Comparison of ENCODE assay signal across 24 mouse cellular contexts in the genomic region with DNA sequence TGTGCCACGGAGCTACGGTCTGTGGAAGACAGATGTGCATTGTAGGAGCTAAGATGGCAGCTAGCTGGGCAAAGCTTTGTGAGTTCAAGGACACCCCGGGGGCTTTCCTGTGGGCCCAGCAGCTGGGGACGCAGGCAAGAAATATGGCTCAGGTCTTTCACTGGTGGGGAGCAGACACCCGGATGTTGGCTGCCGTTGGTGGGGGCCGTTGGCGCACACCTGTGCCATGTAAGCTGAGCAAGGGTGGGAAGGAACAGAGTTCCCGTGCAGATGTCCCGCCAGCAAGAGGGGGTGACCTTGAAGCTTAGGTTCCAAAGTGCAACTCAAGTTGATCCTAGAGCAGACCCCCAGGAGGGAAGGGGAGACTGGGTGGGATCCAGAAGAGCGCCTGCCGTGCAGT. TPM values are rescaled to one million over a fixed set of nuclear protein-coding genes. Genes with fewer than 3 reads are reported as not detected.
DNase-seq lines count a peak whose midpoint lies in the region; ATAC-seq and TF ChIP-seq lines count a peak whose summit lies in the region.
"Had no signal": no experiment of that assay in that cellular context is flagged by ENCODE, and none has a peak within 500 bp of the region (broad histone marks: within the 10 kb centered on the region; RNA-seq: fewer than 3 reads in every experiment).

No protein-coding gene starts in this region.

- H3K27ac ChIP-seq in ES-Bruce4 (ENCODE audit: insufficient read depth, low read length), result no peak overlapping the region
- H3K27ac ChIP-seq: forebrain, embryonic 13.5 days; kidney, embryonic 15.5 days; limb, embryonic 13.5 days; lung, embryonic 15.5 days; macrophage; neural tube, embryonic 12.5 days had no signal

- peaks cover 8% of the 10 kb centered on the region for H3K4me1 ChIP-seq in ES-Bruce4 (ENCODE audit: control insufficient read depth, insufficient read depth, low read length)
- H3K4me1 ChIP-seq: forebrain, embryonic 13.5 days; neural tube, embryonic 12.5 days had no signal

- 0 out of 2 replicates have a peak overlapping the region, but pooled peaks have one; percentile 11 for H3K4me3 ChIP-seq in ES-Bruce4 (ENCODE audit: low read depth, low read length)
- H3K4me3 ChIP-seq: forebrain, embryonic 13.5 days; kidney, embryonic 15.5 days; limb, embryonic 13.5 days; lung, embryonic 15.5 days; neural tube, embryonic 12.5 days had no signal

- no peak for TF ChIP-seq POLR2A in ES-Bruce4 (IDR thresholded peaks at IDR 0.05; ENCODE audit: insufficient read depth, low read length)

- no peak for ATAC-seq in megakaryocyte, adult 5-6 weeks (ENCODE audit: poor library complexity, severe bottlenecking)
- ATAC-seq: forebrain, embryonic 13.5 days; hindbrain, embryonic 16.5 days; midbrain, embryonic 16.5 days had no signal

- H3K9ac ChIP-seq in ES-Bruce4 (ENCODE audit: low read depth, poor library complexity, severe bottlenecking), result no peak overlapping the region
- H3K9ac ChIP-seq: forebrain, embryonic 13.5 days; kidney, embryonic 15.5 days; limb, embryonic 13.5 days; lung, embryonic 15.5 days; neural tube, embryonic 12.5 days had no signal

- no peaks in the 10 kb centered on the region for H3K36me3 ChIP-seq in ES-Bruce4 (ENCODE audit: control insufficient read depth, insufficient read depth, low read length, poor library complexity, severe bottlenecking)
- H3K36me3 ChIP-seq: kidney, embryonic 15.5 days; limb, embryonic 13.5 days; lung, embryonic 15.5 days; neural tube, embryonic 12.5 days had no signal

- H3K9me3 ChIP-seq in ES-Bruce4 (replicated peaks; ENCODE audit: control insufficient read depth, insufficient read depth, low read length, poor library complexity, severe bottlenecking), result no peaks in the 10 kb centered on the region
- H3K9me3 ChIP-seq: forebrain, embryonic 13.5 days; kidney, embryonic 15.5 days; limb, embryonic 13.5 days; lung, embryonic 15.5 days; neural tube, embryonic 12.5 days had no signal

- no peaks in the 10 kb centered on the region for H3K27me3 ChIP-seq in ES-Bruce4 (ENCODE audit: control insufficient read depth, insufficient read depth, low read length, poor library complexity, severe bottlenecking)
- H3K27me3 ChIP-seq: CH12.LX; forebrain, embryonic 13.5 days; kidney, embryonic 15.5 days; limb, embryonic 13.5 days; lung, embryonic 15.5 days; neural tube, embryonic 12.5 days had no signal

- DNase-seq in R1 (ENCODE audit: low read depth, low spot score), result peak; percentile 50
- DNase-seq in thymus, postnatal 0 days (ENCODE audit: low spot score), result peak; percentile 92
- DNase-seq in thymus, postnatal 4 days, result peak; percentile 87
- no peak for DNase-seq in lung, postnatal 36 days
- no peak for DNase-seq in lung, postnatal 14 days
- DNase-seq: adrenal gland, adult 8-10 months; cerebellum, adult 2 months; cerebellum, postnatal 14 days; gastrocnemius, postnatal 10 days; heart, postnatal 14 days; kidney, adult 18-20 months; kidney, postnatal 4 days; spleen, adult 18-20 months had no signal

- TF ChIP-seq EP300 in ES-Bruce4 (IDR thresholded peaks at IDR 0.05; ENCODE audit: insufficient read depth, low read depth, low read length), result no peak

- TF ChIP-seq CTCF in ES-Bruce4 (IDR thresholded peaks at IDR 0.05; ENCODE audit: low read depth, low read length), result no peak

RNA-seq across cellular contexts. Expression of gene Vdac1, which starts 21.1 kb away (rescaled TPM):
- polyA plus RNA-seq in ES-Bruce4 (2011; ENCODE audit: insufficient read depth, insufficient read length, low read depth, missing spikeins), result 478 and 491 TPM in 2 replicates
- polyA plus RNA-seq in thymus, postnatal 0 days (2015; fragmentation: Nextera tagmentation; extraction: Ambion mirVana), result 226 and 233 TPM in 2 replicates
- total RNA-seq in megakaryocyte, adult 5-6 weeks (2015), result 71.2 and 74.6 TPM in 2 replicates
- total RNA-seq in megakaryocyte, adult 5-6 weeks (2017), result 116 and 128 TPM in 2 replicates

RNA-seq across cellular contexts. Expression of gene Tcf7, which starts 56.7 kb away (rescaled TPM):
- 68.6 and 79.1 TPM in 2 replicates for polyA plus RNA-seq in ES-Bruce4 (2011; ENCODE audit: insufficient read depth, insufficient read length, low read depth, missing spikeins)
- polyA plus RNA-seq in thymus, postnatal 0 days (2015; fragmentation: Nextera tagmentation; extraction: Ambion mirVana), result 1,084 and 1,272 TPM in 2 replicates
- 6.9 and 9.4 TPM in 2 replicates for total RNA-seq in megakaryocyte, adult 5-6 weeks (2015)
- 1.2 and 1.8 TPM in 2 replicates for total RNA-seq in megakaryocyte, adult 5-6 weeks (2017)

RNA-seq across cellular contexts. Expression of gene 9530068E07Rik, which starts 56.7 kb away (rescaled TPM):
- 53.7 and 54.9 TPM in 2 replicates for polyA plus RNA-seq in ES-Bruce4 (2011; ENCODE audit: insufficient read depth, insufficient read length, low read depth, missing spikeins)
- 85.6 and 89.6 TPM in 2 replicates for polyA plus RNA-seq in thymus, postnatal 0 days (2015; fragmentation: Nextera tagmentation; extraction: Ambion mirVana)
- 131 and 132 TPM in 2 replicates for total RNA-seq in megakaryocyte, adult 5-6 weeks (2015)
- 74.8 and 90.7 TPM in 2 replicates for total RNA-seq in megakaryocyte, adult 5-6 weeks (2017)

Comparison
In these comparisons a context has a peak if more than half of its experiments do, and no peak if none do; other contexts are left out.
1. DNase-seq: peak in R1 (single experiment), thymus, postnatal 0 days (single experiment) and thymus, postnatal 4 days (single experiment); none in lung, postnatal 36 days (single experiment) and lung, postnatal 14 days (single experiment).
2. RNA of gene Tcf7, which starts 56.7 kb away (polyA plus RNA-seq): 1,084 to 1,272 TPM in thymus, postnatal 0 days; 68.6 to 79.1 TPM in ES-Bruce4; every median in the first group is over 10 times any median in the second.